Mouse (Mus musculus) olfactory bulb, adult 2 months (tissue): ENCODE results near the gene Gse1.

ENCODE experiments used
- CTCF ChIP-seq: fragments of 200-500 bp; IDR thresholded peaks from 2 replicates; pipeline ENCODE4 v1.5.1; 2012; ENCODE audit warnings: low read depth, mild to moderate bottlenecking, low read length, moderate library complexity; ENCODE audit not compliant: insufficient read depth
- POLR2A ChIP-seq: fragments of 200-500 bp; IDR thresholded peaks from 2 replicates; pipeline ENCODE4 v1.6.1; 2012; ENCODE audit warnings: mild to moderate bottlenecking, low read depth, low read length, moderate library complexity; ENCODE audit not compliant: insufficient read depth

DNA sequence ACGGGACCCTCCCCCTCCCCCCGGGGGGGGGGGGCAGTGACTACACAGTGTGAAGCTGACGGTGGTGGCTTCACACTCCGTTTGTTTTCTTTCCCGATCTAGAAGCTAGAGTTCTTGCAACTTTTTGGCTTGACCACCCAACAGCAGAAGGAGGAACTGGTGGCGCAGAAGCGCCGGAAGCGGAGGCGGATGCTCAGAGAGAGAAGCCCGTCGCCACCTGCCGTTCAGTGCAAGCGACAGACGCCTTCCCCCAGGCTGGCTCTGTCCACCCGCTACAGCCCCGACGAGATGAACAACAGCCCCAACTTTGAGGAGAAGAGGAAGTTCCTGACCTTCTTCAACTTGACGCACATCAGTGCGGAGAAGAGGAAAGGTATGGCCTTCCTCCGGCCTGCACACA is 344.3 kb downstream of the Gse1 start:
- TF ChIP-seq CTCF (no peak), POLR2A (no peak)
